Comparison of ENCODE assay signal across 21 mouse cellular contexts in the genomic region with DNA sequence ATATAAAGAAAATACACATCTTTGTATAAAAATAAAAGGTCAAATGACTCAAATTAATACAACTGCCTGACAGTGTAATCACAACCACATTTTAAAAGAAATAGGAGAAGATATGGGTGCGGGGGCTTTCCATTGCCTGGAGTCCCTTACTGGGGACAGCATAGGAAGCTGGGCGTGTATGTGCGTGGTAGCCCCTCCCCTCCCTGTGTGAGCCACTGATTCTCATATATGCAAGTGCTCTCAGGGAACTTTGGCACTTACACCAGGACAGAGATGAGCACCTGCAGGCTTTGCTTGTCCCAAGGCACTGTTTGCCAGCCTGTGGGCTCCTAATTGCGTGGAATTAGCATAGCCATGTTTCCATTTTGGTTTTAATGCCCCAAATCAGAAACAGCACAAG.
"Had no signal": no experiment of that assay in that cellular context is flagged by ENCODE, and none has a peak within 500 bp of the region (broad histone marks: within the 10 kb centered on the region; RNA-seq: fewer than 3 reads in every experiment).

No protein-coding gene starts in this region.

- H3K4me2 ChIP-seq: lung, embryonic 15.5 days; midbrain, embryonic 12.5 days; neural tube, embryonic 13.5 days; neural tube, embryonic 15.5 days; stomach, embryonic 15.5 days had no signal

- ATAC-seq: liver, postnatal 0 days; lung, postnatal 0 days; midbrain, embryonic 16.5 days had no signal

- H3K36me3 ChIP-seq: lung, embryonic 15.5 days; midbrain, embryonic 10.5 days; midbrain, embryonic 12.5 days; neural tube, embryonic 13.5 days; neural tube, embryonic 15.5 days; stomach, embryonic 15.5 days had no signal

- H3K9me3 ChIP-seq: lung, embryonic 15.5 days; midbrain, embryonic 10.5 days; midbrain, embryonic 12.5 days; neural tube, embryonic 13.5 days; neural tube, embryonic 15.5 days; stomach, embryonic 15.5 days had no signal

- H3K27ac ChIP-seq: lung, embryonic 15.5 days; macrophage; midbrain, embryonic 10.5 days; midbrain, embryonic 12.5 days; neural tube, embryonic 13.5 days; neural tube, embryonic 15.5 days; stomach, embryonic 15.5 days; stomach, postnatal 0 days had no signal

- H3K4me1 ChIP-seq: lung, embryonic 15.5 days; midbrain, embryonic 10.5 days; midbrain, embryonic 12.5 days; neural tube, embryonic 13.5 days; stomach, embryonic 15.5 days had no signal

- DNase-seq: liver, postnatal 0 days; lung, adult 2 months; lung, postnatal 14 days; lung, postnatal 36 days; midbrain, embryonic 14.5 days; retina, postnatal 1 day; right cerebral cortex, adult 18-20 months; thymus, adult 2 months; thymus, postnatal 25 days; thymus, postnatal 4 days had no signal

- H3K27me3 ChIP-seq: lung, embryonic 15.5 days; midbrain, embryonic 12.5 days; neural tube, embryonic 13.5 days; neural tube, embryonic 15.5 days; stomach, embryonic 15.5 days had no signal

- H3K9ac ChIP-seq: liver, postnatal 0 days; lung, embryonic 15.5 days; midbrain, embryonic 12.5 days; neural tube, embryonic 13.5 days; neural tube, embryonic 15.5 days; stomach, embryonic 15.5 days had no signal

- H3K4me3 ChIP-seq: lung, embryonic 15.5 days; midbrain, embryonic 10.5 days; midbrain, embryonic 12.5 days; myocyte; neural tube, embryonic 13.5 days; neural tube, embryonic 15.5 days; stomach, embryonic 15.5 days had no signal
